In the genomic region with DNA sequence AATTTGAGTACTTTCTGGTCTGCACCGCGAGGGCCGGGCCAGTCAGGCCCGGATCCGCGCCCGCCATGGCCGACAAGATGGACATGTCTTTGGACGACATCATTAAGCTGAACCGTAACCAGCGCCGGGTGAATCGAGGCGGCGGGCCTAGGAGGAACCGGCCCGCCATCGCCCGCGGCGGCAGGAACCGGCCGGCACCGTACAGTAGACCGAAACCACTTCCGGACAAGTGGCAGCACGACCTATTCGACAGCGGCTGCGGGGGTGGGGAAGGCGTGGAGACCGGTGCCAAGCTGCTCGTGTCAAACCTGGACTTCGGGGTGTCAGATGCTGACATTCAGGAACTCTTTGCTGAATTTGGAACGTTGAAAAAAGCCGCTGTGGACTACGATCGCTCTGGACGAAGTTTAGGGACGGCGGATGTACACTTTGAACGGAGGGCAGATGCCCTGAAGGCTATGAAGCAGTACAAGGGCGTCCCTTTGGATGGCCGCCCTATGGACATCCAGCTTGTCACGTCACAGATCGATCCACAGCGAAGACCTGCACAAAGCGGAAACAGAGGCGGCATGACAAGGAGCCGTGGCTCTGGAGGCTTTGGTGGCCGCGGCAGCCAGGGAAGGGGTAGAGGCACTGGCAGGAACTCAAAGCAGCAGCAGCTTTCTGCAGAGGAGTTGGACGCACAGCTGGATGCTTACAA, we compare ENCODE assay signal across 8 mouse cellular contexts. TPM values are rescaled to one million over a fixed set of nuclear protein-coding genes. Genes with fewer than 3 reads are reported as not detected.
DNase-seq lines count a peak whose midpoint lies in the region; ATAC-seq and TF ChIP-seq lines count a peak whose summit lies in the region.

No protein-coding gene starts in this region.

- DNase-seq in MEL-GATA-1-ER (ENCODE audit: extremely low read depth, low read depth) = peak; percentile 53
- DNase-seq in c-Kit-positive CD71-positive TER-119-positive erythroid progenitor cells, embryonic 14.5 days (ENCODE audit: low spot score) = peak; percentile 63
- DNase-seq in forebrain, postnatal 0 days = peak; percentile 73
- DNase-seq in left cerebral cortex, adult 8-10 months (ENCODE audit: low spot score in 2 of 2) = peak; percentile 39 to 49
- DNase-seq in right cerebral cortex, adult 18-20 months = peak; percentile 61
- DNase-seq in urinary bladder, adult 2 months (ENCODE audit: low spot score) = peak; percentile 83

- no peaks in the 10 kb centered on the region for H3K9me3 ChIP-seq in forebrain, postnatal 0 days (ENCODE audit: low read length)
- no peaks in the 10 kb centered on the region for H3K9me3 ChIP-seq in hindbrain, embryonic 13.5 days

- H3K4me1 ChIP-seq in forebrain, postnatal 0 days (ENCODE audit: insufficient read depth) = no peaks in the 10 kb centered on the region
- peaks cover 20% of the 10 kb centered on the region for H3K4me1 ChIP-seq in hindbrain, embryonic 13.5 days (replicated peaks)

- H3K36me3 ChIP-seq in forebrain, postnatal 0 days (ENCODE audit: insufficient read depth) = no peaks in the 10 kb centered on the region
- peaks cover 16% of the 10 kb centered on the region for H3K36me3 ChIP-seq in hindbrain, embryonic 13.5 days

- no peaks in the 10 kb centered on the region for H3K27me3 ChIP-seq in forebrain, postnatal 0 days (ENCODE audit: insufficient read depth, low read length)
- H3K27me3 ChIP-seq in hindbrain, embryonic 13.5 days = no peaks in the 10 kb centered on the region

- H3K4me3 ChIP-seq in forebrain, postnatal 0 days (ENCODE audit: low read depth, low read length) = peak overlapping the region; percentile 69
- H3K4me3 ChIP-seq in hindbrain, embryonic 13.5 days = peak overlapping the region; percentile 66

- H3K9ac ChIP-seq in forebrain, postnatal 0 days = peak overlapping the region; percentile 84
- H3K9ac ChIP-seq in hindbrain, embryonic 13.5 days = peak overlapping the region; percentile 87

- under 1% methylated on average over 53 of the region's 53 CpGs for WGBS in forebrain, postnatal 0 days
- under 1% methylated on average over 53 of the region's 53 CpGs for WGBS in hindbrain, embryonic 13.5 days

- peak overlapping the region; percentile 64 for H3K4me2 ChIP-seq in forebrain, postnatal 0 days (ENCODE audit: low read depth)
- peak overlapping the region; percentile 66 for H3K4me2 ChIP-seq in hindbrain, embryonic 13.5 days

- H3K27ac ChIP-seq in forebrain, postnatal 0 days (ENCODE audit: low read depth, low read length) = peak overlapping the region; percentile 95
- H3K27ac ChIP-seq in hindbrain, embryonic 13.5 days = peak overlapping the region; percentile 96

- ATAC-seq in forebrain, postnatal 0 days = peak; percentile 37
- ATAC-seq in hindbrain, embryonic 13.5 days (ENCODE audit: low FRiP score) = peak; percentile 80
- ATAC-seq in megakaryocyte, adult 5-6 weeks (ENCODE audit: poor library complexity, severe bottlenecking) = peak; percentile 53

- no peak for TF ChIP-seq CTCF in forebrain, postnatal 0 days (IDR thresholded peaks at IDR 0.05; ENCODE audit: low read depth)

RNA-seq across cellular contexts. Expression of a gene that starts 0.5 kb away (rescaled TPM):
- 12.2 and 13.4 TPM in 2 replicates for total RNA-seq in forebrain, postnatal 0 days (2014; rRNA removed)
- polyA plus RNA-seq in forebrain, postnatal 0 days (2015; fragmentation: Nextera tagmentation; extraction: Ambion mirVana) = 17.5 and 20.8 TPM in 2 replicates
- polyA plus RNA-seq in hindbrain, embryonic 13.5 days (2015; fragmentation: Nextera tagmentation; extraction: Ambion mirVana) = 32.0 and 34.5 TPM in 2 replicates
- total RNA-seq in left cerebral cortex, adult 8-10 months (2022) = 1 to 10 TPM; 4.2 to 6.5 (median 4.6) TPM
- 8.7 and 11.4 TPM in 2 replicates for total RNA-seq in megakaryocyte, adult 5-6 weeks (2015)
- 12.7 and 13.2 TPM in 2 replicates for total RNA-seq in megakaryocyte, adult 5-6 weeks (2017)
- 7.9 and 8.8 TPM in 2 replicates for polyA plus RNA-seq in urinary bladder, adult 2 months (2012; rRNA removed)

RNA-seq across cellular contexts. Expression of a gene that starts 31.4 kb away (rescaled TPM):
- not detected in 2 replicates for total RNA-seq in forebrain, postnatal 0 days (2014; rRNA removed)
- polyA plus RNA-seq in forebrain, postnatal 0 days (2015; fragmentation: Nextera tagmentation; extraction: Ambion mirVana) = not detected in 2 replicates
- polyA plus RNA-seq in hindbrain, embryonic 13.5 days (2015; fragmentation: Nextera tagmentation; extraction: Ambion mirVana) = not detected in 2 replicates
- total RNA-seq in left cerebral cortex, adult 8-10 months (2022) = not detected
- not detected in 2 replicates for total RNA-seq in megakaryocyte, adult 5-6 weeks (2015)
- total RNA-seq in megakaryocyte, adult 5-6 weeks (2017) = not detected in 2 replicates
- polyA plus RNA-seq in urinary bladder, adult 2 months (2012; rRNA removed) = 0.06 TPM in 1 of 2 replicates, not detected in the other

RNA-seq across cellular contexts. Expression of a gene that starts 55.3 kb away (rescaled TPM):
- not detected in 2 replicates for total RNA-seq in forebrain, postnatal 0 days (2014; rRNA removed)
- not detected in 2 replicates for polyA plus RNA-seq in forebrain, postnatal 0 days (2015; fragmentation: Nextera tagmentation; extraction: Ambion mirVana)
- 0.04 TPM in 1 of 2 replicates, not detected in the other for polyA plus RNA-seq in hindbrain, embryonic 13.5 days (2015; fragmentation: Nextera tagmentation; extraction: Ambion mirVana)
- total RNA-seq in left cerebral cortex, adult 8-10 months (2022) = under 1 TPM; 0.13 to 0.93 (median 0.41) TPM
- 12.3 and 15.1 TPM in 2 replicates for total RNA-seq in megakaryocyte, adult 5-6 weeks (2015)
- 16.3 and 16.8 TPM in 2 replicates for total RNA-seq in megakaryocyte, adult 5-6 weeks (2017)
- polyA plus RNA-seq in urinary bladder, adult 2 months (2012; rRNA removed) = 0.73 and 0.75 TPM in 2 replicates

Comparison
In these comparisons a context has a peak if more than half of its experiments do, and no peak if none do; other contexts are left out.
1. Peak in every context shown above with its lines: DNase-seq, ATAC-seq, H3K4me3 ChIP-seq and H3K27ac ChIP-seq.
2. RNA of a gene that starts 55.3 kb away (total RNA-seq): 12.3 to 16.8 TPM in megakaryocyte, adult 5-6 weeks; 0.13 to 0.93 TPM in left cerebral cortex, adult 8-10 months and not detected in forebrain, postnatal 0 days; every median in the first group is over 4 times any median in the second.